Mouse (Mus musculus): ENCODE results near the gene Got1.

GRCm38 (mm10) chr19:43516397-43517035 is 7.9 kb downstream of the Got1 start:
- TF ChIP-seq CTCF (IDR thresholded peaks at IDR 0.05; ENCODE audit: low read depth, low read length) = no peak
- TF ChIP-seq GATA1 (IDR thresholded peaks at IDR 0.05; ENCODE audit: borderline replicate concordance, low read length) = no peak
